Mouse (Mus musculus) cerebellum, adult 2 months (tissue): ENCODE data around the gene Rsrc1. TPM values are rescaled to one million over a fixed set of nuclear protein-coding genes. Genes with fewer than 3 reads are reported as not detected.
"Not testable (repeated sequence)": the region's sequence is repeated elsewhere in the genome, so short reads cannot be mapped to it uniquely, and the experiment has no call there.

Experiments
- DNase-seq, 2 experiments: peaks; one replicate each; pipeline ENCODE4 v3.0.0; 2021
- H3K27ac ChIP-seq: fragments of 200-500 bp; 2 replicates; pipeline ENCODE4 v1.5.1; 2012; ENCODE audit warnings: low read length, control low read depth, inconsistent platforms; ENCODE audit not compliant: insufficient read depth
- H3K27me3 ChIP-seq: fragments of 200-500 bp; 2 replicates; pipeline ENCODE4 v1.6.1; 2012; ENCODE audit warnings: inconsistent platforms, mild to moderate bottlenecking, low read length, moderate library complexity; ENCODE audit not compliant: control insufficient read depth, insufficient read depth
- H3K4me1 ChIP-seq: fragments of 200-500 bp; 2 replicates; pipeline ENCODE4 v1.6.1; 2011; ENCODE audit warnings: low read length; ENCODE audit not compliant: control insufficient read depth, insufficient read depth
- H3K4me3 ChIP-seq: fragments of 200-500 bp; replicated peaks from 2 replicates; pipeline ENCODE3; 2011; ENCODE audit warnings: mild to moderate bottlenecking, low read depth, low read length, control low read depth; ENCODE audit not compliant: insufficient read depth
- CTCF ChIP-seq: fragments of 200-500 bp; IDR thresholded peaks from 2 replicates; pipeline ENCODE4 v1.5.1; 2011; ENCODE audit warnings: low read depth, mild to moderate bottlenecking, control low read depth, low read length, moderate library complexity, borderline replicate concordance; ENCODE audit not compliant: insufficient read depth
- POLR2A ChIP-seq: fragments of 200-500 bp; IDR thresholded peaks from 2 replicates; pipeline ENCODE4 v1.6.1; 2011; ENCODE audit warnings: low read length, control low read depth, borderline replicate concordance; ENCODE audit not compliant: insufficient read depth
- WGBS: fragments of 180-500 bp; shearing (Covaris S2); methylation state at CpG from one replicate; pipeline ENCODE4 v1.1.7; 2018; 5-methylcytosine and 5-hydroxymethylcytosine counted together
- polyA plus RNA-seq: library from polyadenylated mRNA; depleted of rRNA; stranded (reverse); fragments of >200 nt; gene quantifications from 2 replicates; pipeline ENCODE4 v1.2.3, GENCODE M21; 2012

The Rsrc1 gene
- polyA plus RNA-seq, 1 experiment, result 27.0 TPM

DNA sequence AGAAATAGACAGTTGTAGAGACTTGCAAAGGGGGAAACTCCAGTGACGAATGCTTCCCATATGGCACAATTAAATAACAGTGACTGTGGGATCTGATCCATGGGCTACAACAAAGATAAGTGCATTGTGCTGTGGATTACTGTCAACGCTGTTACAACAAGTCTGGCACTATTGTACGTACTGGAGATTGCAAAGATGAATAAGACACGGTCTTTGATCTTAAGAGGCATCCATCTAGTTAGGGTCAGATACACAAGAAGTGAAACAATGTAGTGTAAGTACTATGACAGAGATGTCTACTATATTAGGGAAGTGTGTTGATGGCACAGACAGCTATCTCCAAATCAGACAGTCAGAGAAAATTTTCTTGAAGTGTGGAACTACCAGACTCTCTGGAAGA, 135.1 kb downstream of the Rsrc1 start:
- H3K4me3 ChIP-seq, result no peak overlapping the region
- H3K4me1 ChIP-seq, result no peaks in the 10 kb centered on the region
- DNase-seq, result no peak
- 59% methylated on average over 4 of the region's 4 CpGs for WGBS
- H3K27me3 ChIP-seq, result no peaks in the 10 kb centered on the region
- no peak for TF ChIP-seq POLR2A
- no peak for TF ChIP-seq CTCF
- H3K27ac ChIP-seq, result no peak overlapping the region

DNA sequence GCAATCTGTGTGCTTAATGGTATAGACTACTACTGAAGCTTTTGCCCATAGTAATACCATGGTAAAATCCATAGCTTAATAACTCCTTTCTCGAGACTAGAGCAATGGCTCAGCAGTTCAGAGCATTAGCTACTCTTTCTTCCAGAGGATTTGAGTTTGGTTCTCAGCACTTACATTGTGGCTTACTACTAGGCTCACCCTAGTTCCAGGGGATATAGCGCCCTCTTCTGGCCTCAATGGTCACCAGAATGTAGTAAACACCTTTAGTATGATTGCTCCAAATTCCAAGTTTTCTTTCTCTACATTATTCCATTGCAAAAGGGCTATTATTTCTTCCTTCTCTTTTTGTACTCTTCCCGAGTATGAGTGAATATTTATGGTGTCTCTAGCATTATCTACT, 151.3 kb downstream of the Rsrc1 start:
- H3K4me3 ChIP-seq, result no peak overlapping the region
- H3K27ac ChIP-seq, result no peak overlapping the region
- H3K27me3 ChIP-seq, result no peaks in the 10 kb centered on the region
- DNase-seq, result no peak
- TF ChIP-seq CTCF, result no peak
- no peak for TF ChIP-seq POLR2A
- WGBS, result 84% methylated on average over 3 of the region's 3 CpGs
- no peaks in the 10 kb centered on the region for H3K4me1 ChIP-seq

DNA sequence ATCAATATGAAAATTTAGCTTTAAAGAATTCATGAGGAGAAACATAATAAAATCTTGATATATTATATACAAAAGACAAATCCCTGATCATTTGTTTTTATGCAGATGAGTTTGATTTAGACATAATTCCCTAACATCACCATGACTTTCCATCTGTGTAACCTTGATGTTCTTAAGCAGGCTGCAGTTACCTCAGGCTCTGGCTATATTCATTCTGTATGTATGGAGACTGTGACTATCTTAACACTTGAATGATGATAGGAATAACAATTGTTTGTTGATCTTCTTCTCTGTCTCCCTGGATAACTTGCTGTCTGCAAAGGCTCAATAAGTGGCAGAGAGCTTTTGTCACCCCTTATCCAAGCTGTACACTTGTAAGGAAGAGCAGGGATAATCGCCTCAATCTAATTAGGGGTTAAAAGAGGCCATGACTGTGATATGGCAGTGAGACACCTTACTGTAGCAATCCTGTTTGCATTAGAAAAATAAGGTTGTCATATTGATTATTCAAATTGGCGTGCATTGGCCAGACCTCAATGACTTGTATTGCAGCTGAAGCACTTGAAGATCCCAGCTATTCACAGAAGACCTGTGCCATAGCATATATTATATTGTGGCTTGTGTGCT, 154.7 kb downstream of the Rsrc1 start:
- 88% methylated on average over 2 of the region's 2 CpGs for WGBS
- DNase-seq, result no peak
- TF ChIP-seq POLR2A (no peak), CTCF (no peak)
- Histone ChIP-seq H3K27ac (no peak overlapping the region), H3K4me3 (no peak overlapping the region), H3K4me1 (no peaks in the 10 kb centered on the region), H3K27me3 (no peaks in the 10 kb centered on the region)

DNA sequence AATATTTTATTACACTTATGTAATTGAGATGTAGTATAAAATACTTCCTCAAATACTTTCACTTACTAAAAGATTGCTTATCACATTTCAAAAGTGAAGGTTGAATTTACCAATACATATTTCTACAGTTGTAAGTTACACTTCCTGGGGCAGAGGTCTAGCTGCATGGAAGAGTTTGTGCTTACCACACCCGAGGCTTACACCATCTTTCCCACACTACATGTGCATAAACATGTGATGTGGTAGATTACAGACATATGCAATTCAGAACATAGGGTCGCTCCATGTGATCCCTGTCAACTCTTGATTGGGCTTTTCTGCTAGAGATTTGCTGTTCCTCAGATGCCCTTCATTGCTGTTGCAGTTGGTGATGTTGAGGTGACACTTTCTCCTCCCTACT, 163.8 kb downstream of the Rsrc1 start:
- 87% methylated on average over 2 of the region's 2 CpGs for WGBS
- H3K27me3 ChIP-seq, result no peaks in the 10 kb centered on the region
- DNase-seq, result no peak
- no peaks in the 10 kb centered on the region for H3K4me1 ChIP-seq
- TF ChIP-seq POLR2A (no peak), CTCF (no peak)
- H3K27ac ChIP-seq, result no peak overlapping the region
- no peak overlapping the region for H3K4me3 ChIP-seq

DNA sequence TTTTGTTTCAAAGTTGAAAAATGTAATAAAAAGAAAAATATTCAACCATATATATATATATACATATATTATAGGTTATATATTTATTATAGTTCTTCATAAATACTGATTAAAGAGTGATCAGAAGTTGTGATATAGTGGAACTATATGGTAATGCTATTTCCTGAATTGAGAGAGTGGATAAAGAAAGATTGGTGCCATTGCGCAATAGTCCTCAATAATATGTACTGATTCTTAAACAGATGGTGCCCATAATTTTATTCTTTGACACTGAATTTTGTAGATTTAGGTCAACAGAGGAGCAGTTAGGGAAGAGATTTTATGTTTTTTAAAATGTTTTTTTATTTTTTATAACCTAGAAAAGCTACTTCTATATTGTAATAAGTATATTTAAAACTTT, 165.1 kb downstream of the Rsrc1 start:
- no peaks in the 10 kb centered on the region for H3K4me1 ChIP-seq
- WGBS, result 95% methylated on average over 1 of the region's 1 CpGs
- H3K27me3 ChIP-seq, result no peaks in the 10 kb centered on the region
- no peak for DNase-seq
- H3K27ac ChIP-seq, result no peak overlapping the region
- H3K4me3 ChIP-seq, result no peak overlapping the region
- TF ChIP-seq CTCF (no peak), POLR2A (no peak)

DNA sequence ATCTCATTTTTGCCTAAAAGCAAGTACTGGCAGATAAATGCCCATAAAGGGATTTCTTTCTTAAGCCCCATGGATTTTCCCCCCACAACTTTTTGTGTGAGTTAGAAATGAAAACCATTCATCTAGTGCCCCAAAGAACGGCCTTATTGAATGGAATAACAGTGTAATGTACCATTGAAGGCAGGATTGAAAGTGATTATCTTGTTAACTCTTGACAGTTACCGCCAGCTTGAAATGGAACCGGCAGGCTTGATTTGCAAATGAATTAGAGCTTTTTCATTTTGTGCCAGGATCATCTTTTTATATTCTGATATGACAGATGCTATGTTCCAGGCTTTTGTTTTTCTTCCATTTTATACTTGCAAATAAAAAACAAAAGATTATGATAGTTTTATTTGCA, 166.1 kb downstream of the Rsrc1 start:
- Histone ChIP-seq H3K27me3 (no peaks in the 10 kb centered on the region), H3K27ac (no peak overlapping the region), H3K4me1 (no peaks in the 10 kb centered on the region), H3K4me3 (no peak overlapping the region)
- TF ChIP-seq CTCF (no peak), POLR2A (no peak)
- WGBS, result 17% methylated on average over 3 of the region's 3 CpGs
- no peak for DNase-seq

DNA sequence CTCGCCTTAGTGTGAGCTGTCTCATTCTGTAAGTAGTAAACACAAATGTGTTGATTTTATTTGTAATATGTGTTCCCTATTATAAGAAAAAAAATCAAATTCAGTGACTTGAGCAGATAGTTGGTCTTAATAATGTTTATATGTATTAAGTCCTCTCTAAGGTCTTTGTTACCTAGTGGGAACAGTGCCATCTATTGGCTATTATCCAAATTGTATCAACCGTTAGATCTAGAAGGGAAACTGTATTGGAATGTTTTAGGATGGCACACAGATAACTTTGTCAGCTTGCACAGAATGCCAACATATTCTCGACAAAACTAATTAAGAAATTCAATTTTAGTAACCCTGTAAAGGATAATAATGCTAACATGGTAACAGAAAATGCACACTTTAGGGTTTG, 216.0 kb downstream of the Rsrc1 start:
- DNase-seq, result no peak
- no peak for TF ChIP-seq POLR2A
- no peak for TF ChIP-seq CTCF
- Histone ChIP-seq H3K27me3 (no peaks in the 10 kb centered on the region), H3K4me1 (no peaks in the 10 kb centered on the region), H3K27ac (no peak overlapping the region), H3K4me3 (no peak overlapping the region)
- 38% methylated on average over 3 of the region's 3 CpGs for WGBS

DNA sequence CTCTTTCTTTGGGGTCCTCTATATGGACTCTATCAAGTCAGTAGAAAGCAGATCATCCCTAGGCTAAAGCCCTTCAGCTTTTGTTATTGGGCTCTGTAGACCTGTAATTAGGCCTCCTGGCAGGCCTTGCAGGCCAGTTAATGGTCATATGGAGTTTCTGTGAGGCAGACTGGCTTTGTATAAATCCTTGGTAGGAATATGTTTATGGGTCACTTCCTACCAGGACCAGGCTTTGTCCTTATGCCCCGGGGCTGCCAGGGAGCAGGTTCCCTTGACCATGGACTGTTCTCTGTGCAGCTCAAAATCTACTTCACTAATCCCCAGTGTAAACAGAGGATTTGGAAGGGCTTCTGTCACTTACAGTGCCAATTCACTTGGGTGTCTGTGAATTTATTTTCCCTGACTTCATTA, 231.9 kb downstream of the Rsrc1 start:
- no peak for DNase-seq
- 65% methylated on average over 1 of the region's 1 CpGs for WGBS
- TF ChIP-seq POLR2A, result no peak
- TF ChIP-seq CTCF, result no peak
- Histone ChIP-seq H3K27me3 (no peaks in the 10 kb centered on the region), H3K27ac (no peak overlapping the region), H3K4me3 (no peak overlapping the region), H3K4me1 (no peaks in the 10 kb centered on the region)

DNA sequence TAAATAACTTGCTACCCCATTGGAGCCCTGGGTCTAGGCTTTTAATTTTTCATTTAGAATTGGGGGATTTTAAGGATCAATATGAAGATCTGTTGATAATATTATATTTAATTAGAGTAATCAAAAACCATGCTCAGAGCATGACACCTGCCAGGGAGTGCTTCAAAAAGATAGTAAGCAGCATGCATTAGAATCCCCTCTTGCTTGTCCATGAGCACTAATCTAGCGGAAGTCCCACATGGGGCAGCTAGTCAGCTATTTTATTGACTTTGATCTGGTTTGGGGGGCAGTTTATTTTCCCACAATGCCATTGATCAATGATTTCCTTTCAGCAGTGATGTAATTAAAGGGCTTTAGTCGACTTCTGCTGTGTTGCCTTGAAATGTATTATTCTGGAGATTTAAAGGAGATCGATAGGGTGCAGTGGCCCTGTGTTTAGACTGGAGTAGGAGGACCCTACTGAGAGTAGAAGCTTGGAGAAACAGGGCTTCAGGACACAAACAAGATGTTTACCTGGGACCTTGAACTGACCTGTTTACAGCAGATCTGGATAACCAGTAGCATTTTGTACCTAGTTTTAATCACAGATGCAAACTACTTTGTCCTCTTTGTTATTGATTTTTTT, 251.5 kb downstream of the Rsrc1 start:
- no peak for DNase-seq
- Histone ChIP-seq H3K27ac (no peak overlapping the region), H3K27me3 (no peaks in the 10 kb centered on the region), H3K4me1 (no peaks in the 10 kb centered on the region), H3K4me3 (no peak overlapping the region)
- 59% methylated on average over 3 of the region's 3 CpGs for WGBS
- TF ChIP-seq POLR2A, result no peak
- no peak for TF ChIP-seq CTCF

DNA sequence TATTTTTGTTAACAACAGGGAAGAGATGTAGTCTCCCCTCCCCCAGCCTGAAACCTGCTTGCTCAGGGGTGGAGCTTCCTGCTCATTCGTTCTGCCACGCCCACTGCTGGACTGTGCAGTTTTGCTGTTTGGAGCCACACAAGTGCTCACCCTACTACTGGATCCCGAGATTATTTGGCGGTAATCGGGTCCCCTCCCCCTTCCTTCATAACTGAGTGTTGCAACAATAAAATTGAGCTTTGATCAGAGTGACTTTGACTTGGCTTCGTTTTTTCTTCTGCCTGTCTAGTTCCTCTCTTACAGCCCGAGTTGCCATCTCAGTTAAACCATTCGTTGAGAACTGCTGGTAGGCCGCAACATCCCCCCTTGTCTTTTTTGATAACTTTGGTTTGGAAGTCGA, 261.3 kb downstream of the Rsrc1 start:
- not testable (repeated sequence) for DNase-seq, H3K4me3 ChIP-seq, H3K4me1 ChIP-seq, H3K27me3 ChIP-seq, H3K27ac ChIP-seq
- 91% methylated on average over 10 of the region's 10 CpGs for WGBS
